Mouse (Mus musculus): ENCODE results near the gene Olfr1121.
"Not testable (repeated sequence)": the region's sequence is repeated elsewhere in the genome, so short reads cannot be mapped to it uniquely, and the experiment has no call there.

Gene Olfr1121

DNA sequence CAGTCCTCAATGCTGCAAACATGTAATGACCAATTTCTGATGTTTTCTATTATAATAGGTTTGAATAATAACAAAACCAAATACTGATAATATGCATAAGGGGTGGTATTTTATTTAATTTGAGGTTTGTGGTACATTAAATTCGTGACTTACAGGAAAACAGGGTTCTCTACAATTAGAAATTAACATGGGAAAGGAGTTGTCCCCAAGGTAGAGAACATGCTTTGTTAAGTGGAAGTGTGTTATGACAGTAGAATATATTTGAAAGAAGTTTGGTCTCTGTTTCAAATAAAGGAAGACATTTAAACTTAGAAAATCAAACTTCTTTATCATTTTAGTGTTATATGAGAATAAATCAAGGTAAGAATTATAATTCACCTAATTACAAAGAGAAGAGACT, at the start of gene Olfr1121:
TSS of gene Olfr1121 (plus strand) at position 301 of the 400 bp plus-strand sequence.
- no peak for DNase-seq (ENCODE audit: low read depth, low spot score)

DNA sequence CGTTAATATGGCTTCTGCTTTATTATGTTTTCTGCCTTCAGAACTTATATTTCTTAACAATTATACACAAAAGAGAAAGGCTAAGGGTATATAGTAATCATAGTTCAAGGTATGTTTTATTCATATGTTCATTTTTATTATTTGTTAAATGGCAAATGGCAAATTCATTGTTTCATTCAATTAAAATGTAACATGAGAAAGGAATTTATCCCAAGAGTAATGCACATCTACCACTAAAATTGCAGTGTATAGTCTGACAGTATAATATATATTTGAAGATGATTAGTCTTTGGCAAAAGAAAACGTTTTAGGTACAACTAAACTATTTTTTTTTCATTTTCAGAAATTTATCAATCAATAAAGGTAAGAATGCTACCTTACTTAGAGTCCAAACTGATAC, 15.2 kb upstream of the Olfr1121 start, which contains the start of gene Olfr1120:
TSS of gene Olfr1120 (plus strand) at position 301 of the 400 bp plus-strand sequence.
- DNase-seq (ENCODE audit: low read depth, low spot score): no peak

DNA sequence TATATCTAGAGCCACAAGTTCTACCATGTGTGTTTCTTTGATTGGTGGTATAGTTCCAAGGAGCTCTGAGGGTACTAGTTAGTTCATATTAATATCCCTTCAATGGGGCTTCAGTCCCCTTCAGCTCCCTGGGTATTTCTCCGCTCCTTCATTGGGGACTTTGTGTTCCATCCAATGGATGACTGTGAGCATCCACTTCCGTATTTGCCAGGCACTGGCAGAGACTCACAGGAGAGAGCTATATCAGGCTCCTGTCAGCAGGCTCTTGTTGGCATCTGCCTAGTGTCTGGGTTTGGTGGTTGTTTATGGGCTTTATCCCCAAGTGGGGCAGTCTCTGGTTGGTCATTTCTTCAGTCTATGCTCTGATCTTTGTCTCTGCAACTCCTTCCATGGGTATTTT, 9.6 kb upstream of the Olfr1121 start:
- not testable (repeated sequence) for DNase-seq (ENCODE audit: low read depth, low spot score)

DNA sequence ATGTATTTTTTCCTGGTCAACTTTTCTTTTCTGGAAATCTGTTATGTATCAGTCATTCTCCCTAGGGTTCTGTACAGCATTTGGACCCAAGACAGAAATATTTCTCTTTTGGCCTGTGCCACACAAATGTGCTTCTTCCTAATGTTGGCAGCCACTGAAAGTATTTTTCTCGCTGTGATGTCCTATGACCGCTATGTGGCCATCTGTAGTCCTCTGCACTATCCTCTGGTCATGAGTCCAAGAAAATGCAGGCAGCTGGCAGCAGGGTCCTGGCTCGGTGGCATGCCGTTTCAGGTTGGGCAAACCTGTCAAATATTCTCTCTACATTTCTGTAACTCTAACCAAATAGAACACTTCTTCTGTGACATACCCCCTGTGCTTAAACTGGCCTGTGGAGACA, 2.0 kb downstream of the Olfr1121 start:
- DNase-seq (ENCODE audit: low read depth, low spot score): no peak

DNA sequence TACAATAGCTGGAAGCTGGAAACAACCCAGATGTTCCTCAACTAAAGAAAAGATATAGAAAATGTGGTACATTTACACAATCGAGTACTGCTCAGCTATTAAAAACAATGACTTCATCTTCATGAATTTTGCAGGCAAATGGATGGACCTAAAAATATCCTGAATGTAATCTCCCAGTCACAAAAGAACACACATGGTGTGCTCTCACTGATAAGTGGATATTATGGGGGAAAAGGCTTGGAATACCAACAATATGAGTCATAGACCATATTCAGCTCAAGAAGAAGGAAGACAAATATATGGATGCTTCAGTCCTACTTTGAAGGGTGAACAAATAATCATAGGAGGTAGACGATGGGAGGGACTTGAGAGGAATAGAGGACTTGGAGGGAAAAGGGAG, 14.2 kb downstream of the Olfr1121 start:
- DNase-seq (ENCODE audit: low read depth, low spot score): no peak

DNA sequence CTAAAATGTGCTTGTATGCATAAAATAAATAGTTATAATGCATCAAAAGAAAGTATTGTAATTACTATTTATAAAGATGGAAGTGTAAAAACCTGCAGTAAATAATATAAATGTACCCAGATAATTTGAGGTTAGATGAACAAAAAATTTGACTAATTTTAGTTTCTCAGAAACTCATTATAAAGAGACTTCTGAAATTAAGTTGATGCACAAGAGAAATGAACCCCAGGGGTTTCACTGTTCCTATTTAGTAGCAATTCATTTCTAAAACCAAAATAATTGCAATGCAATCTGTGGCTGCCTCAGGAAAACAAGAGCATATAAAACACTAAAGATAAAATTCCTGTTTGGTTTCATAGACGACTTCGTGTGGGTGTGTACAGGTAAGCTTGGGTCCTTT, 15.9 kb downstream of the Olfr1121 start, which contains the start of gene Olfr1122:
TSS of gene Olfr1122 (plus strand) at position 301 of the 400 bp plus-strand sequence.
- no peak for DNase-seq (ENCODE audit: low read depth, low spot score)

DNA sequence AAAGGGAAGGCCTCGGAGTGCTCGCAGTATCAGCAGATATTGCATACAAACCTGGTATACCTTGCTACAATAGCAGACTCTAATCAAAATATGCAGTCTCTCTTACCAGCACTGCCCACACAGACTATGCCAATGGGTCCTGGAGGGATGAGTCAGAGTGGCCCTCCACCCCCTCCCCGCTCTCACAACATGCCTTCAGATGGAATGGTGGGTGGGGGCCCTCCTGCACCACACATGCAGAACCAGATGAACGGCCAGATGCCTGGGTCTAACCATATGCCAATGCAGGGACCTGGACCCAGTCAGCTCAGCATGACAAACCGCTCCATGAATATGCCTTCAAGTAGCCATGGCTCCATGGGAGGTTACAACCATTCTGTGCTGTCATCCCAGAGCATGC, 23.9 kb downstream of the Olfr1121 start:
- not testable (repeated sequence) for DNase-seq (ENCODE audit: low read depth, low spot score)

DNA sequence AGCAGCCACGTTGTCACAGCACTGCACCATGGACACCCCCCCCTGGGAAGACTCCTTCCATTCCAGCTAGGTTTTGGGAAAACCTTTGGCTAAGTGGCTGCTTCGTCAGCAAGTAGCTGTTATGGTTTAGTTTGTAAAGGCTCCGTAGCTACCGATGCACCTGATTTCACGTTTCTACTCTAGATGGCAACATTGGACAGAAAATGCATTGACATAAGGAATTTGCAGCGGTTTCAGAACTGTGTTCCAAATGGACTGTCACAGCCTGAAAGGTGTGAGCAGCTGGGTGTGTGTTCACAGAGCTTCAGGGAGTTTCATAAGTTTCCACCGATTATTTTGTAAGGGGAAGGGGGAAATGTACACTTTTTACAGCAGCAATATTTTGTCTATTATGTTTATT, 25.0 kb downstream of the Olfr1121 start:
- DNase-seq (ENCODE audit: low read depth, low spot score): not testable (repeated sequence)

DNA sequence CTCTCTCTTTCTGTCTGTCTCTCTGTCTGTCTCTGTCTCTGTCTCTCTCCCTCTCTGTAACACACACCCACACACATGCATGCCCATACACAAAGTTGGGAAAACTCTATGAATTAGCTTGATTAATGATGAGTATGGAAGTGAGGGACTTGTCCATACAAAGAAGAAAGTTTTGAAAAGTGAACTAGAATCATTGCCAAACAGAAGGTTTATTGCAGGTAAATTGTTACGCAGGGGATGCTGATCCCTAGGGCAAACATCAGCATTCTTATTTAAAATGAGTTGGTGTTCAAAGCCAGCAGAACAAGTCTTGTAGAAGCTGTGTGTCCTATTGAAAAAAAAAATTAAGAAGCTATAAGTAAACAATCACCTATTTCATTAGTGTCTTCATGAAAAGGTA, 46.6 kb downstream of the Olfr1121 start, which contains the start of gene Olfr1123:
TSS of gene Olfr1123 (plus strand) at position 301 of the 400 bp plus-strand sequence.
- no peak for DNase-seq (ENCODE audit: low read depth, low spot score)
